Mouse (Mus musculus) forebrain, embryonic 10.5 days (tissue): ENCODE results near the gene Pde4c. TPM values are rescaled to one million over a fixed set of nuclear protein-coding genes. Genes with fewer than 3 reads are reported as not detected.

ENCODE experiments used
- DNase-seq: peaks from one replicate; pipeline ENCODE4 v3.0.0-alpha.2; 2017; ENCODE audit warnings: low spot score; ENCODE audit errors: extremely low spot score
- H3K27ac ChIP-seq: fragments of 300-500 bp; sonication (generic); 2 replicates; pipeline ENCODE4 v1.5.1; 2016; ENCODE audit warnings: mild to moderate bottlenecking
- H3K27me3 ChIP-seq: fragments of 300-500 bp; sonication (generic); 2 replicates; pipeline ENCODE4 v1.6.1; 2016; ENCODE audit warnings: mild to moderate bottlenecking; ENCODE audit not compliant: poor library complexity, severe bottlenecking
- H3K36me3 ChIP-seq: fragments of 300-500 bp; sonication (generic); replicated peaks from 2 replicates; pipeline ENCODE4 v1.6.1; 2016; ENCODE audit warnings: mild to moderate bottlenecking, moderate library complexity
- H3K4me1 ChIP-seq: fragments of 300-500 bp; sonication (generic); 2 replicates; pipeline ENCODE4 v1.6.1; 2016
- H3K4me3 ChIP-seq: fragments of 300-500 bp; sonication (generic); 2 replicates; pipeline ENCODE4 v1.5.1; 2016; ENCODE audit warnings: mild to moderate bottlenecking, moderate library complexity
- H3K9me3 ChIP-seq: fragments of 300-500 bp; sonication (generic); 2 replicates; pipeline ENCODE4 v1.6.1; 2016; ENCODE audit warnings: mild to moderate bottlenecking, moderate library complexity
- WGBS: fragments of 180-500 bp; shearing (Covaris S2); methylation state at CpG from one replicate; pipeline ENCODE4 v1.1.7; 2016; 5-methylcytosine and 5-hydroxymethylcytosine counted together
- polyA plus RNA-seq: library from polyadenylated mRNA; unstranded; fragments of >200 nt; fragmentation: Nextera tagmentation; extraction: Ambion mirVana; gene quantifications from 2 replicates; pipeline ENCODE4 v1.2.1, GENCODE M21; 2016

Gene Pde4c
- 0.38 and 0.68 TPM in 2 replicates for polyA plus RNA-seq

DNA sequence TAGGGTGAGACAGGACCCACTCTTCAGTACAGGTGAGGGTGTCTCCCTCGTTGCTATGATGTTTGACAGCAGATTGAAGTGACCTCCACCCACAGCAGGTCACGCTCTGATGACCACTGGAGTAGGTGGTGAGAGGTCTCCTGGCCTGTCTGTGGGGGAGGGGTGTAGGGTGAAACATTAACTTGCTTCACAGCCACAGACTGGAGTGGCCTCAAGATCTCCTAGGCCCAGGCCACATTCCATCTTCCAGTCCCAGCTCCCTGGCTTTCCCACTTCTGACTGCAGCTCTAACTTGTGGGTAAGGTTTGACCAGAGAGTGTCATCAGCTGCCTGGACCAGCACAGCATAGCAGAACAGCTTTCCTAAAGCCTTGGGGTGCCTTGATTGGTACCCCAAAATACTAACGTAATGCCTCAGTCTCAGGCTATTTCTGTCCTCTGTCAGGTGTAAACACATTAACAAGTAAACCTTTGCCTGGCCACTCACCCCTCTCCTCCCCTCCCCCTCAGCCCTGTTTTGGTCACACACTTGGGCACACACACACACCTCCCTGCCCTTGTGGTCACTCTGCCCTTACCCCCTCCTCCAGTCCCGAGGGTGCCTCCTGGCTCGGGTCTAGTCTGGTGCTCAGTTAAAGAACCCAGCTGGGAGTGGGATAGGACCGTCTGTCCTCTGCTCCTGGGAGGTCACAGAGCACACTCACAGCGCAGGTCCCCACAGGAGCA is at the start of gene Pde4c:
Pde4c (plus strand) TSS at position 235 of the 725 bp plus-strand sequence.
- H3K9me3 ChIP-seq, result no peaks in the 10 kb centered on the region
- H3K36me3 ChIP-seq, result no peaks in the 10 kb centered on the region
- no peak for DNase-seq
- H3K4me3 ChIP-seq, result no peak within 1 kb of the TSS
- 74% methylated on average over 7 of the region's 7 CpGs for WGBS
- H3K27ac ChIP-seq, result peak within 1 kb of the TSS; percentile 25; the same call in 1 of the 2 replicates
- H3K27me3 ChIP-seq, result peaks cover 41% of the 10 kb centered on the region
- H3K4me1 ChIP-seq, result peaks cover 3% of the 10 kb centered on the region; the same call in 1 of the 2 replicates

DNA sequence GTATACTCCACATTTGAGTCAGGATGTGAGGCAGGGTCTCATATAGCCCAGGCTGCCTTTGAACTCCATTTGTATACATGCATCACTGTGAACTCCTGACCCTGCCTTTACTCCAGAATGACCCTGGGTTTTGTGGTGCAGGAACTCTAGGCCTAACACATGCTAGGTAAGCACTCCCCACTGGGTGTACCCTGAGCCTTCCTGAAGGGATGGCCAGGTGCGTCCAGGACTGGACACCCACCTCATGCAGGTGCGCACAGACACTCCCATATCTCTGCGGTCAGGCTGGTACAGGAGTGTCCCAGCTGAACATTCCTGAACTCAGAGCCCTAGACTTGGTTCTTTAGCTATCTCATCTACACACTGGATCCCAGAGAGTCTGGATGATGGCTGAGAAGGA is 49.4 kb upstream of the Pde4c start:
- Histone ChIP-seq H3K27ac (peak overlapping the region; percentile 98), H3K36me3 (peaks cover 34% of the 10 kb centered on the region), H3K9me3 (no peaks in the 10 kb centered on the region), H3K4me3 (peak overlapping the region; percentile 78), H3K27me3 (no peaks in the 10 kb centered on the region), H3K4me1 (peaks cover 38% of the 10 kb centered on the region)
- DNase-seq, result no peak
- WGBS, result 92% methylated on average over 3 of the region's 3 CpGs

DNA sequence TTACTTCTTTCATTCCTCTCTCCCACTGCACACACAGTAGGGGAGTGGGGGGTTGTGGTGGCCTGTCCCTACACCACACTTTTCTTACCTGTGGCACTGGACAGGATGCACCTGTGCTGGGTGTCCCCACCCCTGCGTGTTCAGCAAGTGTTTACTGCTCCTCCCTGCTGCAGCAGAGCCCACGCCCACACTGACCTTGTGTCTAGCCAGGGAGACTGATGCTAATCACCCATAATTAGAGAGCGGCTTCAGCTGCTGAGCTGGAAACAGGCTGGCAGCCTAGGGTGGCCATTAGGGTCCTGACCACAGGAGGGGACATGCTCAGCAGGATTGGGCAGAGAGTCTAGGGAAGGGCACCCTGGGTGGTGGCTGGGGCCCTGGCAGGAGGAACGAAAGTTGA is 48.8 kb upstream of the Pde4c start:
- Histone ChIP-seq H3K4me1 (peaks cover 38% of the 10 kb centered on the region), H3K9me3 (no peaks in the 10 kb centered on the region), H3K27me3 (no peaks in the 10 kb centered on the region), H3K27ac (peak overlapping the region; percentile 98), H3K4me3 (peak overlapping the region; percentile 78), H3K36me3 (peaks cover 40% of the 10 kb centered on the region)
- DNase-seq, result no peak
- 81% methylated on average over 4 of the region's 4 CpGs for WGBS

DNA sequence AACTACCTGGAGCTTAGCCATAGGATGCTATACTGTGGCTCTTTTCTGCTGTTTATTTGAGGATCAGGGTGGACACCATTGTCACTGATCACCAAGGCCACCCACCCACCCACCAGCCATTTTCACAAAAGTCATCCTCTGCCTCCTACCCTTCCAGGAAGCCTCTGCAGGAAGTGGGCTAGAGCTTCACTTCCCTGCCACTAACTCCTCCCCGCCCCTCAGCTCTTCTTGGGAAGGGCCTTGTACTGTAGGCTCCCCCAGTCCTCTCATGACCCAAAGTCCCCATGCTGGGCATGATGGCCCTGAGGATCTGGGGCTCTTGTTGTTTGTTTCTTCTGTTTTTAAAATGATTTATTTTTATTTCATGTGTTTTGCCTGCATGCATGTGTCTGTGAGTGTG is 48.2 kb upstream of the Pde4c start:
- 83% methylated on average over 1 of the region's 1 CpGs for WGBS
- DNase-seq, result no peak
- no peak overlapping the region for H3K4me3 ChIP-seq
- no peaks in the 10 kb centered on the region for H3K27me3 ChIP-seq
- H3K4me1 ChIP-seq, result peaks cover 38% of the 10 kb centered on the region
- H3K9me3 ChIP-seq, result no peaks in the 10 kb centered on the region
- no peak overlapping the region for H3K27ac ChIP-seq
- peaks cover 47% of the 10 kb centered on the region for H3K36me3 ChIP-seq

DNA sequence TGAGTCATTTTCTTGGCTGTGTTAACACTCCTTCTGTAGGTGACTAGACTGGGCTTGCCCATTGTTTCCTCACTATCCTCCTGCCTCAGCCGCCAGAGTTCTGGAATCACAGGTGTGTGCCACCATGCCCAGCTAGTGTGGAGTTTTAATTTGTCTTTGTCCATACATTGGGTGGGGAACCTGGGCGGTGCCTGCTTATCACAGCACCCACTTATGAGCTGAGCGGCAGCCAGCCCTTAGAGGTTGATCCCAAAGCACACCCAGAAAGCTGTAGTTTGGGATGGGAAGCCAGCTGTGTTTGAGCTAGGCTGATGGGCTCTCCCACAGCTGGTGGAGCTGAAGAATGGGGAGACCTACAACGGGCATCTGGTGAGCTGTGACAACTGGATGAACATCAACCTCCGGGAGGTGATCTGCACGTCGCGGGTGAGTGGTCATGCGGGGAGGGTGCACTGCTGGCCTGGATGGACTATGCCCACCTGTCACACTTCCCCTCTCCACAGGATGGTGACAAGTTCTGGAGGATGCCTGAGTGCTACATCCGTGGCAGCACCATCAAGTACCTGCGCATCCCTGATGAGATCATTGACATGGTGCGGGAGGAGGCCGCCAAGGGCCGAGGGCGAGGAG is 46.0 kb upstream of the Pde4c start:
- Histone ChIP-seq H3K9me3 (no peaks in the 10 kb centered on the region), H3K27ac (no peak overlapping the region), H3K4me3 (no peak overlapping the region; the same call in 1 of the 2 replicates), H3K4me1 (peaks cover 39% of the 10 kb centered on the region), H3K27me3 (no peaks in the 10 kb centered on the region), H3K36me3 (peaks cover 48% of the 10 kb centered on the region)
- DNase-seq, result no peak
- WGBS, result 93% methylated on average over 15 of the region's 15 CpGs

DNA sequence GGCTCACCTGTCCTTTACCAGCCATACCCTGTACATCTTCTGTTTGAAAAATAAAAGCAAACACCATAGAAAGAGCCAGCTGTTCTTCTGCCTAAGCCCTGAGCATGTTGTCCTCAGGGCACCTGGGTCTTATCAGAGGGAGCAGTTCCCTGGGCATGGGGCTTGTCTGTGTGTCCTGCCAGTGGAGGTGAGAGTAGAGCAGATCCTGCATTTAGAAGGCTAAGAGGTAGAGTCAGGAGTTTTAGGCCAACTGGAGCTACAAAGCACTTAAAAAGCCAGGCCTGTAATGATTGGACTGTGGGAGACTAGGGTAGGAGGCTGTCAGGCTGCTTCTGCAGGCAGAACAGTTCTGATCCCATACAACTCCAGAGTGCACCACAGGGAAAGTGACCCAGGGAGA is 44.8 kb upstream of the Pde4c start:
- Histone ChIP-seq H3K4me3 (no peak overlapping the region), H3K9me3 (no peaks in the 10 kb centered on the region), H3K27ac (no peak overlapping the region), H3K27me3 (no peaks in the 10 kb centered on the region), H3K4me1 (peaks cover 36% of the 10 kb centered on the region), H3K36me3 (peaks cover 48% of the 10 kb centered on the region)
- no peak for DNase-seq

DNA sequence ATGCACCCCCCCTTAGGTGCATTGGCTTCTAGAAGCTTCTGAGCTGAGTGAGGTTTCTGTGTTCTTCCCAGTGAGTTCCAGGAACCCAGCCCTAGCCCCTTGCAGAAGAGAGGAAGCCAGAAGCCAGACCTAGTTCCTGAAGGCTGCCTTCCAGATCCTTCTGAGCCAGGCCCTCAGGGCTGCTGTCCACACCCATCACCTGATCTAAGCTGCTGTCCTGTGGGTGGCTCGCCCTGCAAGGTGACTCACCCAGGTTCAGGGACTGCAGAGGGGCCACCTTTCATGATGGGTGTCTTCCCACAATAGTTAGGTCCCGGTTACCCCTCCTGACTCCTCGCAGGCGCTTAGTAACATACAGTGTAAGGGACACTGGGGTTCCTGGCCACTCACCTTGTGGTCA is 44.1 kb upstream of the Pde4c start:
- DNase-seq, result no peak
- WGBS, result 92% methylated on average over 4 of the region's 4 CpGs
- Histone ChIP-seq H3K4me3 (no peak overlapping the region), H3K27ac (no peak overlapping the region), H3K4me1 (peaks cover 31% of the 10 kb centered on the region), H3K27me3 (no peaks in the 10 kb centered on the region), H3K36me3 (peaks cover 48% of the 10 kb centered on the region), H3K9me3 (no peaks in the 10 kb centered on the region)

DNA sequence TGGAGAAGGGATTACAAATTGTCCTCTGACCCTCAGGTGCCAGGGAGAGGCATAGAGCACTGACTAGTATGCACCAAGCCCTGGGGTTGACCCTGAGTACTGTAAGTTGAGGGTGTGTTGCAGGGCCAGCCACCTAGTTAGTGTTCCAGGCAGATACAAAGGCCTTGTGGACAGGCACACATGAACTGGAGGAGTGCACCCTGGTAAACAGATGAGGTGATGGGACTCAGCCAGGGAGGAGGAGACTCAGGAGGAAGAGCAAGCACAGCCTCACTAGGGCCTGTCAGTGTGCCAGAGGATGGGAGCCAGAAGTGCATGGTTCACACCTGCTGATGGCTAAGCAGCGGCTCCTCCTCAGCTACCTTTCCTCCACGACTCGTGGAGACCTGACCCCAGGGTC is 43.5 kb upstream of the Pde4c start:
- DNase-seq, result no peak
- Histone ChIP-seq H3K4me1 (peaks cover 27% of the 10 kb centered on the region), H3K27me3 (no peaks in the 10 kb centered on the region), H3K9me3 (no peaks in the 10 kb centered on the region), H3K4me3 (no peak overlapping the region), H3K36me3 (peaks cover 48% of the 10 kb centered on the region), H3K27ac (no peak overlapping the region)
- WGBS, result 73% methylated on average over 3 of the region's 3 CpGs

DNA sequence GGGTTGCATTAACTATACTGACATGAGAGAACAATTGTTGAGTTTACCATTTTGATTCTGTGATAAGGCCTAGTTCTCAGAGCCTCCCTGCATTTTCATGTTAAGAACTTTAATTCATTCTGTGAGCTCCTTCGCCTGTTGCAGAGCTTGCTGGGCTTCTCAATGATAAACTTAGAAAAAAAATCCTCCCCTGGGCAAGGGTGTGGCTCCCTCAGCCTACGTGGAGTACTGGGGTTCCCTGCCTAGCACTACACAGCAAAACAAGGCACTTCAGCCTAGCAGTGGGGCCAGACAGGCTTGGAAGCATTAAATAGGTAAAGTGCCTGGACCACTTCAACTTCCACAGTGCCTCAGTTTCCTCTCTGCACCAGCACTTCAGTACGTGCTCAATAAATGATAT is 42.1 kb upstream of the Pde4c start:
- Histone ChIP-seq H3K27me3 (no peaks in the 10 kb centered on the region), H3K4me3 (no peak overlapping the region), H3K9me3 (no peaks in the 10 kb centered on the region), H3K4me1 (peaks cover 19% of the 10 kb centered on the region), H3K27ac (0 out of 2 replicates have a peak overlapping the region, but pooled peaks have one; percentile 11), H3K36me3 (peaks cover 40% of the 10 kb centered on the region)
- 75% methylated on average over 3 of the region's 3 CpGs for WGBS
- DNase-seq, result no peak

DNA sequence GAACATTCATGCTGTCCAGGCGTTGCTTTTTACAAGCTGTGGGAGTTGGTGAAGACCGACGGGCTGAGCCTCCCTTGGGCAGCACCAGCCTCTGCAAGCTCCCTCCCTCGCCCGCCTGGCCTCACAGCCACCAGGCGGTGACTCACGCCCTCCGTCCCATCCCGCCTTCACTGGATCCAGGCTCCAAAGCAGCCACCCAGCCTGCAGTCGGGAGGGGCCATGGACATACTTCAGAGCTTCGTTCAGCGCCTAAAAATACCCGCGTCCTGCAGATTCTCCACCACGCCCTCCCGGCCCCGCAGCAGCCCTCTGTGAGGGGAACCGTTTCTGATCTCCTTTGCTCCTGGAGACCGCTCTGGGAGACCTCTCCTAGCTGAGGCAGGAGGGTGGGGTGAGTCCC is 41.3 kb upstream of the Pde4c start:
- WGBS, result 8% methylated on average over 19 of the region's 19 CpGs
- Histone ChIP-seq H3K4me3 (peak overlapping the region; percentile 35), H3K27ac (peak overlapping the region; percentile 76), H3K4me1 (peaks cover 19% of the 10 kb centered on the region), H3K36me3 (peaks cover 35% of the 10 kb centered on the region), H3K27me3 (no peaks in the 10 kb centered on the region), H3K9me3 (no peaks in the 10 kb centered on the region)
- no peak for DNase-seq

DNA sequence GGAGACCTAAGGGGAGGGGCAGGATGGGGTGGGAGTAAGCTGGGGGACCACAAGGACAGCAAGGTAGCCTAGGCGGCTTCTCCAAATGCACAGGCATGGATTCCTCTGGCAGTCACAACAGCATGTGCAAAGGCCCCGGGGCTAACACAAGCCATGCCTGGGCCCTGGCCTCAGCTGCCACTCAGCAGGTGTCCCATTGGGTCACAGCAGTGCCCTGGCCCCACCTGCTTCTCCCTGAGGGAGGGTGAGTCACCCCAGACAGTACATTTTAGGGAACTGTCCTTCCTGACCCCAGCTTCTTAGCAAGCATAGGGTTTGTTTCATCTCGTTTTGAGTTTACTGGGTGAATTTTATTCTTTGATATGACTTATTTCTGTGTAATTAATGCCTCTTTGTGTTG is 40.8 kb upstream of the Pde4c start:
- no peaks in the 10 kb centered on the region for H3K9me3 ChIP-seq
- DNase-seq, result no peak
- H3K27me3 ChIP-seq, result no peaks in the 10 kb centered on the region
- 70% methylated on average over 3 of the region's 3 CpGs for WGBS
- H3K4me3 ChIP-seq, result peak overlapping the region; percentile 35
- peaks cover 19% of the 10 kb centered on the region for H3K4me1 ChIP-seq
- peak overlapping the region; percentile 76 for H3K27ac ChIP-seq
- H3K36me3 ChIP-seq, result peaks cover 30% of the 10 kb centered on the region

DNA sequence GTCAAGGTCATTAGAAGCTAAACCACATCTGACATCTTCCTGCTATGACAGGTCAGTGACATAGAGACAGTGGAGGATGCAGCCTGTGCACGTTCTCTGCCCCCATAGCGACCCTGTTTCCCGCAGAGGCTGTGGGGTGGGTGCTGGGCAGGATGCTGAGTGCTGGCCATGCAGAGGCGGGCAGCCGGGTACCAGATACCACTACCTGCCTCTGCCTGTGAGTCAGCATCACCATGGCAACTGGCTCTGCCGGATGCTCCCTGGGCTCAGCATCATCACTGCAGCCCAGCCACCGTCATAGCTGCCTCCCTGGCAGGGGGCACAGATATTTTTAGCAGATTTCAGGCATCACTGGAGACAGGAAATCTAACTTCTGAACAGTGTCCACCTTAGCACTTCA is 39.2 kb upstream of the Pde4c start:
- Histone ChIP-seq H3K9me3 (no peaks in the 10 kb centered on the region), H3K27me3 (no peaks in the 10 kb centered on the region), H3K4me1 (peaks cover 28% of the 10 kb centered on the region), H3K36me3 (peaks cover 14% of the 10 kb centered on the region), H3K27ac (no peak overlapping the region), H3K4me3 (no peak overlapping the region)
- WGBS, result 57% methylated on average over 7 of the region's 7 CpGs
- DNase-seq, result no peak

DNA sequence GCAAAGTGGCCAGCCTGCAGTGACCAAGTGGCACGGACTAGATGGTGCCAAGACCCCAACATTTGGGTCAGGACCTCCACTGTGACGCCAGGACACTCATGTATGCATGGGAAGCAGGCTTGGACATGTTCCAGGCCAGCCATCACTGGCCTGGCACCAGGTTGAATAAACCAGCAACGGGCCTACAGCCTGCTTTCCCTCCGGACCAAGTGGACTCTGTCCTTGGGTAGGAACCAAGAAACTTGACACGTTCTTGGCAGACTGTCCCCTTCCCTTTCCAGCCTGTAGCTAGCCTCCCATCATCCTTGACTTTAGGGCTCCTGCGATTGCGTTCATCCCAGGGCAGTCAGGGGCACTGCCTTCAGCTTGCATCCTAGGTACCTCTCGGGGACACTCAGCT is 35.9 kb upstream of the Pde4c start:
- DNase-seq, result no peak
- 0 out of 2 replicates have a peak overlapping the region, but pooled peaks have one; percentile 40 for H3K27ac ChIP-seq
- H3K9me3 ChIP-seq, result no peaks in the 10 kb centered on the region
- H3K36me3 ChIP-seq, result 0 out of 2 replicates have a peak, but pooled peaks cover 2% of the 10 kb centered on the region
- H3K4me3 ChIP-seq, result no peak overlapping the region
- H3K4me1 ChIP-seq, result peaks cover 47% of the 10 kb centered on the region
- WGBS, result 90% methylated on average over 8 of the region's 8 CpGs
- no peaks in the 10 kb centered on the region for H3K27me3 ChIP-seq
